Mouse (Mus musculus) embryo, embryonic 11.5 days (tissue): ENCODE measurements at regions not wholly inside any gene's neighbourhood (a gene's known extent, or its start where the extent isn't known, plus 50 kb on each side); places are given as distances from the start of the nearest gene placed in this dataset.

ENCODE experiments used
- DNase-seq: peaks from one replicate; pipeline ENCODE4 v3.0.0-alpha.2; 2012; ENCODE audit warnings: low read depth, low spot score

GRCm38 (mm10) chr17:41525101-41525500 lies 590.3 kb upstream of the Cenpq start:
- DNase-seq, result no peak

- no peak for DNase-seq
Observed at GRCm38 (mm10) chr17:41512041-41512440, 577.2 kb upstream of the Cenpq start.

- peak; percentile 0 for DNase-seq
Observed at GRCm38 (mm10) chr17:41505000-41505399, 570.2 kb upstream of the Cenpq start.
